Mouse (Mus musculus) kidney, embryonic 15.5 days (tissue): ENCODE data around the gene Clps. TPM values are rescaled to one million over a fixed set of nuclear protein-coding genes. Genes with fewer than 3 reads are reported as not detected.

Source experiments
- ATAC-seq: fragments of 200-750 bp; cut with Nextera tagmentation; replicated peaks from 2 replicates; pipeline ENCODE4 v1.8.0; 2017; ENCODE audit warnings: moderate TSS enrichment; ENCODE audit not compliant: low FRiP score
- H3K27ac ChIP-seq: fragments of 300-500 bp; sonication (generic); 2 replicates; pipeline ENCODE4 v1.5.1; 2015; ENCODE audit warnings: mild to moderate bottlenecking, inconsistent platforms
- H3K27me3 ChIP-seq: fragments of 300-500 bp; sonication (generic); 2 replicates; pipeline ENCODE4 v1.6.1; 2015; ENCODE audit warnings: inconsistent platforms
- H3K36me3 ChIP-seq: fragments of 300-500 bp; sonication (generic); 2 replicates; pipeline ENCODE4 v1.6.1; 2015; ENCODE audit warnings: inconsistent platforms
- H3K4me1 ChIP-seq: fragments of 300-500 bp; sonication (generic); 2 replicates; pipeline ENCODE4 v1.6.1; 2015; ENCODE audit warnings: inconsistent platforms
- H3K4me2 ChIP-seq: fragments of 300-500 bp; sonication (generic); 2 replicates; pipeline ENCODE4 v1.6.1; 2015; ENCODE audit warnings: moderate library complexity, mild to moderate bottlenecking, inconsistent platforms
- H3K4me3 ChIP-seq: fragments of 300-500 bp; sonication (generic); replicated peaks from 2 replicates; pipeline ENCODE4 v1.5.1; 2015; ENCODE audit warnings: mild to moderate bottlenecking, inconsistent platforms
- H3K9ac ChIP-seq: fragments of 300-500 bp; sonication (generic); 2 replicates; pipeline ENCODE4 v1.6.1; 2015; ENCODE audit warnings: mild to moderate bottlenecking, inconsistent platforms
- H3K9me3 ChIP-seq: fragments of 300-500 bp; sonication (generic); replicated peaks from 2 replicates; pipeline ENCODE4 v1.6.1; 2016; ENCODE audit warnings: inconsistent platforms
- WGBS: fragments of 180-500 bp; shearing (Covaris S2); methylation state at CpG from one replicate; pipeline ENCODE4 v1.1.7; 2015; ENCODE audit warnings: mixed read lengths; 5-methylcytosine and 5-hydroxymethylcytosine counted together
- polyA plus RNA-seq: library from polyadenylated mRNA; unstranded; fragments of >200 nt; fragmentation: Nextera tagmentation; extraction: Ambion mirVana; gene quantifications from 2 replicates; pipeline ENCODE4 v1.2.1, GENCODE M21; 2015

Clps gene
- 0.78 and 2.6 TPM in 2 replicates for polyA plus RNA-seq

DNA sequence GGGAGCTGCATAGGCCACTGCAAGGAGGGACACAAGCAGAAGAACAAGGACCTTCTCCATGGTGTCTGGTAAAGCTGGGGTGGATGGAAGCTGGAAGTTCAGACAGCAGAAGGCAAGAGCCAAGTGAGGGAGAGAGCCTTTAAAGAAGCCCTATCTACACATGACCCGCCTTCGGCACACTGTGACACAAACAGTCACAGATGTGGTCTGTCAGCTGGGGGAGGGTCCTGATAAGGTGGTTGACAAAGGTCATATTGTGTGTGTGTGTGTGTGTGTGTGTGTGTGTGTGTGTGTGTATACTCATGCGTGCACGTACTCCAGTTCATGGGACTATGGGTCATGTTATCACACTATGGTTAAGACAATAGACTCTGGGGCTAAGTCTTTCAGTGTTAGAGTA is at the start of gene Clps:
TSS of gene Clps (minus strand) at position 169 of the 400 bp plus-strand sequence.
- Histone ChIP-seq H3K27ac (no peak within 1 kb of the TSS), H3K4me1 (0 out of 2 replicates have a peak, but pooled peaks cover 4% of the 10 kb centered on the region), H3K4me3 (no peak within 1 kb of the TSS), H3K36me3 (no peaks in the 10 kb centered on the region), H3K9me3 (no peaks in the 10 kb centered on the region), H3K27me3 (no peaks in the 10 kb centered on the region), H3K9ac (no peak within 1 kb of the TSS), H3K4me2 (no peak within 1 kb of the TSS)
- ATAC-seq = no peak
- 83% methylated on average over 4 of the region's 4 CpGs for WGBS

DNA sequence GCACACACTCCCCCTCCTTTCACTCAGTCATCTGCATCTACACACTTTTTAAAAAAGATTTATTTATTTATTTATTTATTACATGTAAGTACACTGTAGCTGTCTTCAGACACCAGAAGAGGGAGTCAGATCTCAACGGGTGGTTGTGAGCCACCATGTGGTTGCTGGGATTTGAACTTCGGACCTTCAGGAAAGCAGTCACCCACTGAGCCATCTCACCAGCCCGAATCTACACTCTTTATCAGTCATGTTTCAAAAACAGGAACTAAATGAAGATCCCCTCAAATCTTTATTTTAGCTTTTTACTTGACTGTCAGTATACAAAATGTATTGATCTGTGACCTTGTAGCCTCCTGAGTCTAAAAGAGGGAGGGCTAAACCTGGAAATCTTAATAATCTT is 49.0 kb upstream of the Clps start:
- H3K4me1 ChIP-seq = no peaks in the 10 kb centered on the region
- no peaks in the 10 kb centered on the region for H3K27me3 ChIP-seq
- H3K36me3 ChIP-seq = peaks cover 54% of the 10 kb centered on the region
- H3K9ac ChIP-seq = no peak overlapping the region
- no peaks in the 10 kb centered on the region for H3K9me3 ChIP-seq
- H3K4me2 ChIP-seq = no peak overlapping the region
- no peak overlapping the region for H3K27ac ChIP-seq
- 83% methylated on average over 3 of the region's 3 CpGs for WGBS
- no peak for ATAC-seq
- H3K4me3 ChIP-seq = no peak overlapping the region

DNA sequence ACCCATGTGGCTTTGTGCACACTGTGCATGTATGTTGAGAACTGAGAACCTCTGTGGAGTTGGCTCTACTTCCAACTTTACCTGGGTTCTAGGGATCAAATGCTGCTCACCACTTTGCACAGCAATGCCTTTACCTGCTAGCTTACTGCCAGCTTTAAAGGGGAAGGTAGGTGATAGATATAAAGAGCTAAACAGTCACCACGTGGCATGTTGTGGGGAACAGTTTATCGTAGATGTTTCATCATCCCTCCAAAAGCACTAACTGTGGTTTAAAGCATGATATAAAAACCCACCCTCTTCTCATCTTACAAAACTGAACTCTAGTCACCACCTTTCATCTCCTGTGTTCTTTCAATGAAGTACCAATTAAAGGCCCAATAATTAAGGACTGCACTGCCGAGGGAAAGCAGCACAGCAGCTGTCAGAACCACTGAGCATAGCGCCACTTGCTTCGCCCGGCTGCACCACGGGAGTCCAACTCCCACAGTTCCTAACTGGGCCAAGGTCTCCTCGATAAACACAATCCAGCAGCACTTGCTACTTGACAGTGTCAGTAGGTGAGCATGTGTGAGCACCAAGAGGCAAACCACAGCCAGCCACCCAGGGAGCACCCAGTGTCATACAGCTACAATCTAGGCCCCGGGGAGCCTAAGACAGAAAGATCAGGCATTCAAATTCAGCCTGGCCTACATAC is 41.1 kb upstream of the Clps start:
- Histone ChIP-seq H3K27ac (no peak overlapping the region), H3K27me3 (no peaks in the 10 kb centered on the region), H3K9me3 (no peaks in the 10 kb centered on the region), H3K4me2 (no peak overlapping the region), H3K9ac (no peak overlapping the region), H3K36me3 (peaks cover 95% of the 10 kb centered on the region), H3K4me1 (peaks cover 6% of the 10 kb centered on the region; the same call in 1 of the 2 replicates), H3K4me3 (no peak overlapping the region)
- ATAC-seq = no peak
- WGBS = 56% methylated on average over 9 of the region's 9 CpGs

DNA sequence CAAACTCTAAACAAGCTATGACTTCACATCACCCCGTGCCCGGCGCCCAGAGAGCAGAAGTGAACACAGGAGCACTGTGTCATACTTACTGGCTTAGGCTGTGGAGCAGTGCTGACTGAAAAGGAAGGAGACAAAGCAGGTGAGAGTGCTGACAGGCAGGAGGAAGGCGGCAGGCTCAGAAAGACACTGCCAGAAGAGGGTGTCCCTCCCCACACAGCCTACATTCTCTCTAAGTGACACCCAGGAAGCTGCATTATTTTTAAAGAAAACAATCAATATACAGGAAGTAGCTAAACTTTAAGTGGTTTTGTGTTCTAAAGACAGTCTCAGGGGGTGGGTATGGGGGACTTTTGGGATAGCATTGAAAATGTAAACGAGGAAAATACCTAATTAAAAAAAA is 40.2 kb upstream of the Clps start:
- H3K4me3 ChIP-seq = no peak overlapping the region
- H3K36me3 ChIP-seq = peaks cover 95% of the 10 kb centered on the region
- H3K27ac ChIP-seq = no peak overlapping the region
- no peak overlapping the region for H3K4me2 ChIP-seq
- ATAC-seq = no peak
- no peaks in the 10 kb centered on the region for H3K27me3 ChIP-seq
- H3K9ac ChIP-seq = no peak overlapping the region
- 91% methylated on average over 5 of the region's 5 CpGs for WGBS
- H3K4me1 ChIP-seq = peaks cover 6% of the 10 kb centered on the region; the same call in 1 of the 2 replicates
- no peaks in the 10 kb centered on the region for H3K9me3 ChIP-seq

DNA sequence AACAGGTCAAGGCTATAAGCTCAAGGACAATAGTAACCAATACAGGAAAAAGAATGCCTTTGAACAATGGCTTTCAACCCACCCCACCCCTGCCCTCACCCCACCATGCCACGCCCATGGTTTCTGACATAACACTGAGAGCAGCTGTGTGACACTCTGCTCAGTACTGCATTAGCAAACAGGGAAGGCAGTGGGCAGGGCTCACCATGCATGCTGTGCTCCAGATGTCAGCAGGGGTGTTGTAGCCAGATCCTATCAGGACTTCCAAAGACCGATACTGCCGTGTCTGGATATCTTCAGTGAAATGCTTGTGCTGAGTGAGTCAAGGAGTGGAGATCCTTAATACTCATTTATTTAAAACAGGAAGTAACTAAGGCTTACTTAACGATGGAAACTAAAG is 33.4 kb upstream of the Clps start:
- no peak for ATAC-seq

DNA sequence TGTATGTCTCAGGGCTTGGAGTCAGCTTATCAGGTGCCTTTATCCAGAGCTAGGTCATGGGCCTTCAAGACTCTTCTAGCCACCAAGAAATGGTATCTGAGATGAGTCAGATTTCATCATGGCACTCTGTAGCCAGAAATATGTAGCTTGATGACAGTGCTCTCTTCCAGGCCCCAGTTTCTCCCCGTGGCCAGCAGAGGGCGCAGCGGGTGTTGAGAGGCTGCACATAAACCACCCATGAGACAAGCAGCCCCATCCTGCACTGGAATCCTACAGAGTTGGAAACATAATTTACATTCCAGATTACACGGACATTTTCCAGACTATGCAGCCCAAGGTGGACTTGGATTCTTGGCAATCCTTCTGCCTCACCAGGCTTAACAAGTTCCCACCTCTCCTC is 32.4 kb upstream of the Clps start:
- no peaks in the 10 kb centered on the region for H3K9me3 ChIP-seq
- peaks cover 93% of the 10 kb centered on the region for H3K36me3 ChIP-seq
- H3K4me3 ChIP-seq = no peak overlapping the region
- no peaks in the 10 kb centered on the region for H3K27me3 ChIP-seq
- no peak for ATAC-seq
- no peaks in the 10 kb centered on the region for H3K4me1 ChIP-seq
- no peak overlapping the region for H3K9ac ChIP-seq
- no peak overlapping the region for H3K27ac ChIP-seq
- WGBS = 20% methylated on average over 4 of the region's 4 CpGs
- H3K4me2 ChIP-seq = no peak overlapping the region

More for the DNA sequence above, 33.4 kb upstream of the Clps start:
- WGBS = 70% methylated on average over 4 of the region's 4 CpGs
- Histone ChIP-seq H3K9me3 (no peaks in the 10 kb centered on the region), H3K4me3 (no peak overlapping the region), H3K36me3 (peaks cover 92% of the 10 kb centered on the region), H3K4me1 (no peaks in the 10 kb centered on the region), H3K27me3 (no peaks in the 10 kb centered on the region), H3K4me2 (no peak overlapping the region), H3K9ac (no peak overlapping the region), H3K27ac (no peak overlapping the region)

DNA sequence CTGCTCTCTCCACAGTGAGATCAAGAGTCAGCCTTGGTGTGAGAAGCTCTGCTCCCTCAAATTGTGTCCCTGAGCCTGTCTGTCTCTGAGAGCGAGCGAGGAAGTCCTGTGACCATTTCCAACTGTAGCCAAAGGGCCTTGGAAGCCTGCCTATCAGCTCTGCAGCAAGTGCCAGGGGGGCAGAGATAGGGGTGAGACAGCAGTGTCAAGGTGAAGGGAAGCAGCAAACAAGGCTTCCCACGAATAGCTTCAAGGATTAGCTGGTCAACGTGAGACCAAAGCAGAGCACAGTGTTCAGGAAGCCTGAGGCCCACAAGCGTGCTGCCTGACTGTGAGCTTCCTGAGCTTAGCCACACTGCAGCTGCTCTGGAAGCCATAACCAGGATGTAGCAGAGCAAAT is 30.9 kb upstream of the Clps start:
- peaks cover 91% of the 10 kb centered on the region for H3K36me3 ChIP-seq

DNA sequence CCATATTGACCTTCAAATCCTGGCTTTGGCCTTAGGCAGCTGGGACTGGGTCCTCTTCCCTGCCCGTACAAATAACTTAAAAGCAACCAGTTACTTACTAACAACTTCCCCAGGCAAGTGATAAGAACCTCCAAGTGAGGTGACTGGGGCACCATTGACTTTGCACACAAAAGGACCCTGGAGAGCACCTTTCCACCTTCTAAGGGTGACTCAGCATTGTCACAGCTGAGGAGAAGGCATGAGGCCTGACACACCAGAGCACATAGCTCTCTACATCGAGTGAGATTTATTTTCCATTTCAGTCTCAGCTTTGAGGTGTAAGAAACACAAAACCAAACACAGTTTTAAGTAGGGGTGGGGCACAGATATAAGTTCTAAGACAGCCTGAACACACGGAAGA is 30.0 kb upstream of the Clps start:
- Histone ChIP-seq H3K27me3 (no peaks in the 10 kb centered on the region), H3K9ac (no peak overlapping the region), H3K27ac (no peak overlapping the region), H3K4me2 (no peak overlapping the region), H3K36me3 (peaks cover 83% of the 10 kb centered on the region), H3K4me3 (no peak overlapping the region), H3K4me1 (no peaks in the 10 kb centered on the region), H3K9me3 (no peaks in the 10 kb centered on the region)
- 80% methylated on average over 3 of the region's 3 CpGs for WGBS
- no peak for ATAC-seq

More for the DNA sequence above, 30.9 kb upstream of the Clps start:
- Histone ChIP-seq H3K9me3 (no peaks in the 10 kb centered on the region), H3K4me3 (no peak overlapping the region), H3K27me3 (no peaks in the 10 kb centered on the region), H3K9ac (no peak overlapping the region), H3K4me1 (no peaks in the 10 kb centered on the region), H3K4me2 (no peak overlapping the region), H3K27ac (no peak overlapping the region)
- ATAC-seq = no peak
- WGBS = 92% methylated on average over 5 of the region's 5 CpGs

DNA sequence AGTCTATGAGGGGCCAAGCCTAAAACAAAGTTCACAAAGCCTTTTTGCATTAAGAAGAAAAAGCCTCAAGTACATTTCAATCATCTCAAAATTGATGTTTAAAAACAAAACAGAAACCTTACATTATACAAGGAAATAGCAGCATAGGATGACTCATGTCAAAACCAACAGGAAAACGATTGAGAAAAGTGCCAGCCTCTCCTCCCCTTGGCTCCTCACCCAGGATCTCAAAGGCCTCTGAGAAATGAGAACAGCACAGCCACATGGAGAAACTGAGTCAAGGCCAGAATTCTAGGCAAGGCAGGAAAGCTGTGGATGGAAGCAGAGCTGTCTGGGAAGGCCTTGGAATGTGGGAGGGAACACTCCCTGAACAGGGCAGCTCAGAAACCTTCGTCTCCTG is 28.0 kb upstream of the Clps start:
- H3K4me2 ChIP-seq = no peak overlapping the region
- no peaks in the 10 kb centered on the region for H3K27me3 ChIP-seq
- no peak overlapping the region for H3K27ac ChIP-seq
- no peaks in the 10 kb centered on the region for H3K9me3 ChIP-seq
- peaks cover 68% of the 10 kb centered on the region for H3K36me3 ChIP-seq
- H3K4me3 ChIP-seq = no peak overlapping the region
- H3K9ac ChIP-seq = no peak overlapping the region
- ATAC-seq = no peak
- 59% methylated on average over 2 of the region's 2 CpGs for WGBS
- H3K4me1 ChIP-seq = no peaks in the 10 kb centered on the region

DNA sequence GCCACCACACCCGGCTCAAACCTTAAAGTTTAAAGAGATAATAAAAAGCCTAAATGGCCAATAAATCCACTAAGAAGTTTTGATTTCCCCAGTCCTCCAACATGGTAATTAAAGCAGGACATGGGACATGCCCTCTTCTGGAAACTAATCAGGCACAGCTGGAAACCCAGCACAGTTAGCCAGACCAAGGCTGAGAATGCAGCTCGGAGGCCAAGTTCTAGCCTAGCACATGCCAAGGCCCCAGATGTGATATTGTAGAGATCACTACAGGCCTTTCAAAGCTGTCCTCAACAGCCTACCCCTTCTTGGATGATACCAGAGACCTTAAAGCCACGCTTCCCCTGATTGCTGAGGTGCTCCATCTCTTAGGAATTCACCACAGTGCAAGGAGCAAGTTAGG is 25.9 kb upstream of the Clps start:
- Histone ChIP-seq H3K36me3 (peaks cover 47% of the 10 kb centered on the region), H3K4me1 (no peaks in the 10 kb centered on the region), H3K27me3 (no peaks in the 10 kb centered on the region), H3K9ac (no peak overlapping the region), H3K4me2 (no peak overlapping the region), H3K9me3 (no peaks in the 10 kb centered on the region), H3K4me3 (no peak overlapping the region), H3K27ac (no peak overlapping the region)
- no peak for ATAC-seq
- 70% methylated on average over 3 of the region's 3 CpGs for WGBS

DNA sequence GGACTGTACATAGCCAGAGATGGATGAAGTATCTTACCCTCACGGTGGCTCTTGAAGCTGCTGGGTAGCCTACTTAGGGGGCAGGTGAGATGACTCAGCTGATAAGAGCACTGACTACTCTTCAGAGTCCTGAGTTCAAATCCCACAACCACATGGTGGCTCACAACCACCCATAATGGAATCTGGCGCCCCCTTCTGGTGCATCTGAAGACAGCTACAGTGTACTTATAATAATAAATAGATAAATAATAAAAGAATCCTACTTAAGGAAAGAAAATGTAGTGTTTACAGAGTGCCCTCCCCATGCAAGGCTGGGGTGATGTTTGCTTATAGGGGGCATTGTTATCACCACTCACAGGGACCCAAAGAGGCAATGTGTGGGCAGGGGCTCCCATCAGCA is 20.5 kb upstream of the Clps start:
- H3K36me3 ChIP-seq = no peaks in the 10 kb centered on the region
- no peak overlapping the region for H3K4me2 ChIP-seq
- WGBS = 57% methylated on average over 2 of the region's 2 CpGs
- H3K4me1 ChIP-seq = peaks cover 4% of the 10 kb centered on the region; the same call in 1 of the 2 replicates
- no peak overlapping the region for H3K4me3 ChIP-seq
- no peak for ATAC-seq
- H3K27me3 ChIP-seq = no peaks in the 10 kb centered on the region
- H3K27ac ChIP-seq = no peak overlapping the region
- H3K9ac ChIP-seq = no peak overlapping the region
- H3K9me3 ChIP-seq = no peaks in the 10 kb centered on the region

DNA sequence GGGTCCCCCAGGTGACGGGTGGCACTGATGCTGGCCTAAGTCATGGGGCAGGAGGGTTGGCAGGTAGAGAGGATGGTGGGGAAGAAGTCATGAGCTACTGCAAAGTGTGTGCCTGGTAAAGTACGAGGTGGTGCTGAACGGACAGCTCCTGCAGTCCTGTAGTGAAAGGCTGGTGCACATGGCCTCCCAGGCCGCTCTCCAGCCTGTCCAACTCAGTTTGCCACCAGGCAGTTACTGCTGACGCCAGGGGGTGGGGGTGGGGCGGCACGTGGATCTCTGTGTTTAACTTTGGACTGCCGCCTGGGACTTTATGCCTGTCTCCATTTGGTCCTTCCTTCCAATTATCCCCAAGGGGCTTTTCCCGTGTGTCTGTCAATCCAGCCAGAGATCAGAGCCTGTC is 19.8 kb upstream of the Clps start:
- ATAC-seq = no peak
- Histone ChIP-seq H3K9ac (no peak overlapping the region), H3K27me3 (no peaks in the 10 kb centered on the region), H3K36me3 (no peaks in the 10 kb centered on the region), H3K4me2 (no peak overlapping the region), H3K27ac (no peak overlapping the region), H3K9me3 (no peaks in the 10 kb centered on the region), H3K4me1 (peaks cover 11% of the 10 kb centered on the region), H3K4me3 (no peak overlapping the region)
- under 1% methylated on average over 9 of the region's 9 CpGs for WGBS
